Mouse (Mus musculus): Measurements from ENCODE around the gene Bend5.

- TF ChIP-seq GATA1 (IDR thresholded peaks at IDR 0.05; ENCODE audit: borderline replicate concordance, low read length), result no peak
- TF ChIP-seq FLI1 (IDR thresholded peaks at IDR 0.05; ENCODE audit: low read length), result no peak
These were observed 53.0 kb downstream of the Bend5 start for GRCm38 (mm10) chr4:111467796-111468195.
